Mouse (Mus musculus): Measurements from ENCODE around the gene Mtm1.
"Not testable (repeated sequence)": the region's sequence is repeated elsewhere in the genome, so short reads cannot be mapped to it uniquely, and the experiment has no call there.

The Mtm1 gene

GRCm38 (mm10) chrX:71361793-71362192 is 151.2 kb downstream of the Mtm1 start:
- H3K36me3 ChIP-seq (ENCODE audit: control insufficient read depth, insufficient read depth, low read length, poor library complexity, severe bottlenecking); H3K27me3 ChIP-seq (ENCODE audit: control insufficient read depth, insufficient read depth, low read length, poor library complexity, severe bottlenecking); DNase-seq (ENCODE audit: low read depth, low spot score): not testable (repeated sequence)

- no peaks in the 10 kb centered on the region for H3K27me3 ChIP-seq (ENCODE audit: control insufficient read depth, insufficient read depth, low read length, poor library complexity, severe bottlenecking)
- peak; percentile 26 for DNase-seq (ENCODE audit: low read depth, low spot score)
- H3K36me3 ChIP-seq (ENCODE audit: control insufficient read depth, insufficient read depth, low read length, poor library complexity, severe bottlenecking): no peaks in the 10 kb centered on the region
Observed at GRCm38 (mm10) chrX:71364062-71364461, 153.5 kb downstream of the Mtm1 start.

- no peaks in the 10 kb centered on the region for H3K36me3 ChIP-seq (ENCODE audit: control insufficient read depth, insufficient read depth, low read length, poor library complexity, severe bottlenecking)
- peak; percentile 81 for DNase-seq (ENCODE audit: low read depth, low spot score)
- H3K27me3 ChIP-seq (ENCODE audit: control insufficient read depth, insufficient read depth, low read length, poor library complexity, severe bottlenecking): no peaks in the 10 kb centered on the region
Observed at GRCm38 (mm10) chrX:71364554-71364991, 154.0 kb downstream of the Mtm1 start, which contains the start of gene Mtmr1. TSS of gene Mtmr1 (plus strand) at chrX:71364760.

- DNase-seq (ENCODE audit: low read depth, low spot score): peak; percentile 44
- Histone ChIP-seq H3K27me3 (ENCODE audit: control insufficient read depth, insufficient read depth, low read length, poor library complexity, severe bottlenecking) (no peaks in the 10 kb centered on the region), H3K36me3 (ENCODE audit: control insufficient read depth, insufficient read depth, low read length, poor library complexity, severe bottlenecking) (no peaks in the 10 kb centered on the region)
Observed at GRCm38 (mm10) chrX:71365011-71365410, 154.4 kb downstream of the Mtm1 start.

Measured in splenic B cell, adult 2 months (primary cell).